Mouse (Mus musculus) cerebellum, adult 2 months (tissue): Measurements from ENCODE around the gene Commd1.

ENCODE experiments used
- CTCF ChIP-seq: fragments of 200-500 bp; IDR thresholded peaks from 2 replicates; pipeline ENCODE4 v1.5.1; 2011; ENCODE audit warnings: low read depth, mild to moderate bottlenecking, control low read depth, low read length, moderate library complexity, borderline replicate concordance; ENCODE audit not compliant: insufficient read depth
- POLR2A ChIP-seq: fragments of 200-500 bp; IDR thresholded peaks from 2 replicates; pipeline ENCODE4 v1.6.1; 2011; ENCODE audit warnings: low read length, control low read depth, borderline replicate concordance; ENCODE audit not compliant: insufficient read depth

DNA sequence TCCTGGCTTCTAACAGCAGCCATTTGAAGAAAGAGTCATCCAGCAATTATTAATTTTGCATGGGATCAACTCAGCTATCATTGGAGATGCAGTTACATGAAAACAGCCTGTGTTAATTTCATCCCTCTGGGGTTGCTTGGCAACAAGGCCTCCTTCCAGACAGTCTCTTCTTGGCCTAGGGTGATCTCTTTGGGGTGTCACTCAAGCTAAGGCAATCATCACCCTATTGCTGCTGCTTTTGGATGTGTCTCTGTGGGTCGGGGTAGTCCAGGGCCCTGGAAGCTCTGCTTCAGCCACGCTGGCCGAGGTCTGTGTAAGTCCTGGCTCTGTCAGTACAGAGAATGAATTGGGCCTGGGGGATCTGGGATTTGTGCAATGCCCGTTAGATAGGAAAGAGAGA, 106.9 kb downstream of the Commd1 start:
- TF ChIP-seq CTCF (no peak), POLR2A (no peak)
